Comparison of ENCODE assay signal across 21 mouse cellular contexts in the genomic region with DNA sequence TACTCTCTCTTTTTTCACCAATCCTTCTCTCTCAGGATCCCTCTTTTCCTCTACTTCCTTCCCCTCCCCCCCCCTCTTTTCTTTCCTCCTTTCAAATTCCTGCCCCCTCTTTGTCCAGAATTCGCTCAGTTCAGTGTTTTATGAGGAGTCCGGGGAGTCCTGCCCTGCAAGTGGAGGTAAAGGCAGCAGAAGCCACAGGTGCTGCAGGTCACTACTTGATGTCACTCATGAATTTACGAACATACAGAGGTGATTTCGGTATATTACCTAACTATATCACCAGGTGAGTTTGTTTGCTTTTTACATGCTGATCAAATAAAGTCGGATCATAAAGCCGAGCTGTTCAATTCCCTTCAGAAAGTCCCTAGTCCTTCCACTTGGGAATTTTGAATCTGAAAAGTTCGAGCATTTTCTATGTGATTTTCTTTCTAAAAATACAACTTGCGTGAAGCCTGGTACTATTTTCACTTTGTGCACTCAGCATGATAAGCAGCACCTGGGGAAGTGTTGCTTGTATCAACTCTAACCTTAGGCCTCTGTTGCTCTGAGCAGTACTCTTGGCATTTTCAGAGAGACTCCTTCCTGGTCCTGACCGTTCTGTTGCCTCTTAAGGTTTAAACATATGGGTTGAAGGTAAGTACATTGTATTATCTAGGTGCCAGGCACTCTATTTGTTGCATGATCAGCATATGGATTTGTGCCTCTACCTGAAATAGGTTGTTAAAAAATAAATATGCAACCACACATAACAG. TPM values are rescaled to one million over a fixed set of nuclear protein-coding genes. Genes with fewer than 3 reads are reported as not detected.
DNase-seq lines count a peak whose midpoint lies in the region; TF ChIP-seq lines count a peak whose summit lies in the region.
"Had no signal": no experiment of that assay in that cellular context is flagged by ENCODE, and none has a peak within 500 bp of the region (broad histone marks: within the 10 kb centered on the region; RNA-seq: fewer than 3 reads in every experiment).

No protein-coding gene starts in this region.

- TF ChIP-seq EP300 in CH12.LX (IDR thresholded peaks at IDR 0.05; ENCODE audit: low read length) = no peak

- dilution Hi-C loops in CH12.LX (cut with MboI; ENCODE audit: extremely low pct_ligation_motif_present, extremely low pct_unique_long_range_greater_than_20kb, low sequenced_read_pairs) = no loop called here

- TF ChIP-seq POLR2A in CH12.LX (IDR thresholded peaks at IDR 0.05; ENCODE audit: low read depth, low read length) (no peak), myocyte (IDR thresholded peaks at IDR 0.05; ENCODE audit: insufficient read length, low read depth) (no peak)
- no peak for TF ChIP-seq POLR2A in embryonic fibroblast, embryonic 13.5 days (IDR thresholded peaks at IDR 0.05; ENCODE audit: low read depth, low read length)
- TF ChIP-seq POLR2A in cerebellum, adult 2 months (IDR thresholded peaks at IDR 0.05; ENCODE audit: borderline replicate concordance, insufficient read depth, low read length) = no peak

- no peak overlapping the region for H3K27ac ChIP-seq in CH12.LX (ENCODE audit: insufficient read depth, low read depth)
- peak overlapping the region; percentile 39; the same call in 1 of the 2 replicates for H3K27ac ChIP-seq in embryonic fibroblast, embryonic 13.5 days (ENCODE audit: insufficient read depth, low read length)
- H3K27ac ChIP-seq in cerebellum, adult 2 months (ENCODE audit: insufficient read depth, low read length) = no peak overlapping the region
- H3K27ac ChIP-seq: embryonic facial prominence, embryonic 13.5 days; embryonic facial prominence, embryonic 15.5 days; forebrain, embryonic 13.5 days; forebrain, embryonic 15.5 days had no signal

- 88% methylated on average over 9 of the region's 9 CpGs for WGBS in cerebellum, adult 2 months

- peaks cover 14 to 45% of the 10 kb centered on the region in 2 experiments for H3K4me1 ChIP-seq in CH12.LX (ENCODE audit: control insufficient read depth in 1 of 2, insufficient read depth in 2 of 2)
- H3K4me1 ChIP-seq in embryonic fibroblast, embryonic 13.5 days (ENCODE audit: control insufficient read depth, insufficient read depth, low read length) = peaks cover 10% of the 10 kb centered on the region
- H3K4me1 ChIP-seq in cerebellum, adult 2 months (ENCODE audit: control insufficient read depth, insufficient read depth, low read length) = no peaks in the 10 kb centered on the region
- H3K4me1 ChIP-seq: embryonic facial prominence, embryonic 13.5 days; embryonic facial prominence, embryonic 15.5 days; forebrain, embryonic 13.5 days; forebrain, embryonic 15.5 days had no signal

- no peak overlapping the region for H3K9ac ChIP-seq in CH12.LX (ENCODE audit: insufficient read depth, low read depth)
- H3K9ac ChIP-seq: embryonic facial prominence, embryonic 13.5 days; embryonic facial prominence, embryonic 15.5 days; forebrain, embryonic 13.5 days; forebrain, embryonic 15.5 days; forebrain, postnatal 0 days had no signal

- H3K79me2 ChIP-seq in CH12.LX (replicated peaks; ENCODE audit: control insufficient read depth, extremely low read depth, insufficient read depth, poor library complexity, severe bottlenecking) (no peaks in the 10 kb centered on the region; the same call in 1 of the 2 replicates), myocyte (ENCODE audit: control insufficient read depth, insufficient read depth) (no peaks in the 10 kb centered on the region)

- no peak overlapping the region for H3K4me2 ChIP-seq in CH12.LX (ENCODE audit: insufficient read depth, low read depth, poor library complexity, severe bottlenecking)
- peak overlapping the region; percentile 53 for H3K4me2 ChIP-seq in myocyte (ENCODE audit: low read depth)
- H3K4me2 ChIP-seq: embryonic facial prominence, embryonic 13.5 days; embryonic facial prominence, embryonic 15.5 days; forebrain, embryonic 13.5 days; forebrain, embryonic 15.5 days had no signal

- in situ Hi-C loops in CH12.LX (cut with MboI; ENCODE audit: low pct_ligation_motif_present, low pct_unique_long_range_greater_than_20kb, low sequenced_read_pairs) = no loop called here

- H3K9me3 ChIP-seq in CH12.LX (replicated peaks; ENCODE audit: low read length) = no peaks in the 10 kb centered on the region
- H3K9me3 ChIP-seq: embryonic facial prominence, embryonic 13.5 days; embryonic facial prominence, embryonic 15.5 days; forebrain, embryonic 13.5 days; forebrain, embryonic 15.5 days; G1E had no signal

- no peak for TF ChIP-seq RAD21 in CH12.LX (IDR thresholded peaks at IDR 0.05; ENCODE audit: low read depth, low read length)

- H3K36me3 ChIP-seq in CH12.LX (replicated peaks in 1 of 2; ENCODE audit: control insufficient read depth in 1 of 2, insufficient read depth in 1 of 2, low read length in 1 of 2) = peaks cover 0 to 2% of the 10 kb centered on the region in 2 experiments
- H3K36me3 ChIP-seq in myocyte (ENCODE audit: control insufficient read depth, insufficient read depth) = no peaks in the 10 kb centered on the region
- H3K36me3 ChIP-seq: embryonic facial prominence, embryonic 13.5 days; embryonic facial prominence, embryonic 15.5 days; forebrain, embryonic 15.5 days; G1E had no signal

- H3ac ChIP-seq in myocyte (ENCODE audit: control insufficient read depth, insufficient read length) = no peak overlapping the region

- H3K27me3 ChIP-seq in CH12.LX (replicated peaks) (no peaks in the 10 kb centered on the region), myocyte (ENCODE audit: control insufficient read depth, insufficient read depth, insufficient read length) (no peaks in the 10 kb centered on the region)
- H3K27me3 ChIP-seq in cerebellum, adult 2 months (ENCODE audit: control insufficient read depth, insufficient read depth, low read length) = no peaks in the 10 kb centered on the region
- H3K27me3 ChIP-seq: embryonic facial prominence, embryonic 13.5 days; embryonic facial prominence, embryonic 15.5 days; forebrain, embryonic 13.5 days; forebrain, embryonic 15.5 days had no signal

- DNase-seq in CH12.LX (ENCODE audit: extremely low read depth) = no peak
- no peak for DNase-seq in Muller cell, postnatal 12 days (ENCODE audit: inconsistent ontology term)
- DNase-seq in cerebellum, adult 2 months = no peak
- no peak for DNase-seq in frontal cortex, postnatal 25 days (ENCODE audit: low spot score in 2 of 2)
- DNase-seq: adrenal gland, adult 2 months; adrenal gland, postnatal 10 days; adrenal gland, postnatal 25 days; cerebellum, adult 11 months; cerebellum, adult 18-20 months; cerebellum, adult 9-10 months; cerebellum, postnatal 14 days; cerebellum, postnatal 36 days; embryo, embryonic 11 days; forebrain, postnatal 0 days had no signal

- no peak for TF ChIP-seq CTCF in CH12.LX (conservative IDR thresholded peaks at IDR 0.05 in 1 of 2, IDR thresholded peaks at IDR 0.05 in 1 of 2; ENCODE audit: low read depth in 2 of 2, low read length in 2 of 2)
- no peak for TF ChIP-seq CTCF in embryonic fibroblast, embryonic 13.5 days (IDR thresholded peaks at IDR 0.05; ENCODE audit: borderline replicate concordance, insufficient read depth, low read length)
- TF ChIP-seq CTCF in cerebellum, adult 2 months (IDR thresholded peaks at IDR 0.05; ENCODE audit: borderline replicate concordance, insufficient read depth, low read depth, low read length) = no peak

- H3K4me3 ChIP-seq in CH12.LX (replicated peaks in 1 of 3; ENCODE audit: low read depth in 2 of 3, low read length in 2 of 3, poor library complexity in 1 of 3) = no peak overlapping the region
- H3K4me3 ChIP-seq in embryonic fibroblast, embryonic 13.5 days (ENCODE audit: insufficient read depth, low read length) = no peak overlapping the region
- no peak overlapping the region for H3K4me3 ChIP-seq in myocyte
- H3K4me3 ChIP-seq in cerebellum, adult 2 months (replicated peaks; ENCODE audit: insufficient read depth, low read depth, low read length) = no peak overlapping the region
- H3K4me3 ChIP-seq: embryonic facial prominence, embryonic 13.5 days; embryonic facial prominence, embryonic 15.5 days; forebrain, embryonic 13.5 days; forebrain, embryonic 15.5 days had no signal

TF ChIP-seq in CH12.LX, 34 proteins besides CTCF, POLR2A, EP300 and RAD21:
- TF ChIP-seq SIN3A (IDR thresholded peaks at IDR 0.05; ENCODE audit: low read length) (0 out of 2 replicates have a peak, but pooled peaks have one; percentile 40), ETS1 (conservative IDR thresholded peaks at IDR 0.05; ENCODE audit: low read depth, low read length) (no peak), RCOR1 (conservative IDR thresholded peaks at IDR 0.05; ENCODE audit: low read depth, low read length) (no peak), MAFK (IDR thresholded peaks at IDR 0.05; ENCODE audit: insufficient replicate concordance, low read length) (no peak), ELF1 (IDR thresholded peaks at IDR 0.05; ENCODE audit: low read depth, low read length) (no peak), TCF12 (IDR thresholded peaks at IDR 0.05; ENCODE audit: low read depth, low read length) (no peak), MAZ (IDR thresholded peaks at IDR 0.05; ENCODE audit: low read depth, low read length) (no peak)

TF ChIP-seq in myocyte, 11 proteins besides CTCF, POLR2A, EP300 and RAD21:
- TF ChIP-seq POLR2AphosphoS2 (IDR thresholded peaks at IDR 0.05; ENCODE audit: insufficient read length, low read depth) = no peak
- TF ChIP-seq MYOG (IDR thresholded peaks at IDR 0.05; ENCODE audit: control insufficient read depth in 1 of 3, insufficient read depth in 1 of 3, insufficient read length in 2 of 3, low read depth in 2 of 3) = no peak
- no peak for TF ChIP-seq USF1 (IDR thresholded peaks at IDR 0.05; ENCODE audit: low read depth)
- TF ChIP-seq REST (IDR thresholded peaks at IDR 0.05; ENCODE audit: insufficient read depth, insufficient read length) = no peak
- no peak for TF ChIP-seq TCF3 (IDR thresholded peaks at IDR 0.05; ENCODE audit: insufficient read length, low read depth)
- no peak for TF ChIP-seq SRF (IDR thresholded peaks at IDR 0.05; ENCODE audit: control insufficient read depth, insufficient read length, low read depth)
- TF ChIP-seq TCF12 (IDR thresholded peaks at IDR 0.05; ENCODE audit: insufficient read depth, poor library complexity, severe bottlenecking) = no peak
- no peak for TF ChIP-seq MYOD1 (IDR thresholded peaks at IDR 0.05; ENCODE audit: control insufficient read depth in 1 of 3, insufficient read length in 2 of 3, low read depth in 2 of 3)
- TF ChIP-seq CEBPB (IDR thresholded peaks at IDR 0.05; ENCODE audit: insufficient read depth, poor library complexity, severe bottlenecking) = no peak
- TF ChIP-seq E2F4 (IDR thresholded peaks at IDR 0.05; ENCODE audit: insufficient read depth) = no peak
- TF ChIP-seq MAX (IDR thresholded peaks at IDR 0.05; ENCODE audit: low read depth) = no peak

RNA-seq across cellular contexts. Expression of gene Tnfaip3, which starts 29.5 kb away (rescaled TPM):
- 65.3 and 95.3 TPM in 2 replicates for total RNA-seq in CH12.LX (2012; rRNA removed)
- 38.8 and 51.7 TPM in 2 replicates for total RNA-seq in CH12.LX (2014; rRNA removed)
- polyA plus RNA-seq in CH12.LX (2012; ENCODE audit: insufficient read length, low read depth) = 21.4 and 24.6 TPM in 2 replicates
- polyA plus RNA-seq in embryonic fibroblast, embryonic 13.5 days (2011; ENCODE audit: insufficient read length, low read depth, missing spikeins) = 7.6 and 8.2 TPM in 2 replicates
- 8.0 TPM for polyA plus RNA-seq in myocyte (2012; fragmentation: generic; extraction: Trizol)
- 2.2 and 2.3 TPM in 2 replicates for polyA plus RNA-seq in cerebellum, adult 2 months (2012; rRNA removed)
